Mouse (Mus musculus): ENCODE measurements around the gene Atp6v0a1. TPM values are rescaled to one million over a fixed set of nuclear protein-coding genes. Genes with fewer than 3 reads are reported as not detected.

Atp6v0a1 gene
- polyA plus RNA-seq, 1 experiment from 2014 or later, result 175 TPM

GRCm38 (mm10) chr11:101065002-101065401, 55.8 kb downstream of the Atp6v0a1 start:
- H3K4me1 ChIP-seq (ENCODE audit: control insufficient read depth, insufficient read depth, low read length), result peaks cover 5% of the 10 kb centered on the region
- WGBS, result 96% methylated on average over 9 of the region's 9 CpGs
- ATAC-seq (ENCODE audit: low read depth), result no peak
- no peak overlapping the region for H3K27ac ChIP-seq (ENCODE audit: low read depth, low read length)
- no peaks in the 10 kb centered on the region for H3K27me3 ChIP-seq (ENCODE audit: control insufficient read depth, insufficient read depth, low read length)
- H3K9me3 ChIP-seq (ENCODE audit: control insufficient read depth, low read length), result no peaks in the 10 kb centered on the region
- H3K4me3 ChIP-seq (ENCODE audit: low read depth, low read length), result no peak overlapping the region
- H3K9ac ChIP-seq (replicated peaks; ENCODE audit: low read depth, low read length), result no peak overlapping the region
- H3K36me3 ChIP-seq (ENCODE audit: control insufficient read depth, insufficient read depth, low read length), result peaks cover 27% of the 10 kb centered on the region
- H3K4me2 ChIP-seq (ENCODE audit: low read depth, low read length), result no peak overlapping the region

- Histone ChIP-seq H3K27ac (ENCODE audit: low read depth, low read length) (no peak overlapping the region), H3K4me2 (ENCODE audit: low read depth, low read length) (peak overlapping the region; percentile 43), H3K36me3 (ENCODE audit: control insufficient read depth, insufficient read depth, low read length) (peaks cover 16% of the 10 kb centered on the region), H3K4me3 (ENCODE audit: low read depth, low read length) (peak overlapping the region; percentile 3; the same call in 1 of the 2 replicates), H3K4me1 (ENCODE audit: control insufficient read depth, insufficient read depth, low read length) (peaks cover 13% of the 10 kb centered on the region), H3K27me3 (ENCODE audit: control insufficient read depth, insufficient read depth, low read length) (no peaks in the 10 kb centered on the region; the same call in 1 of the 2 replicates), H3K9ac (replicated peaks; ENCODE audit: low read depth, low read length) (0 out of 2 replicates have a peak overlapping the region, but pooled peaks have one; percentile 18), H3K9me3 (ENCODE audit: control insufficient read depth, low read length) (no peaks in the 10 kb centered on the region)
- 23% methylated on average over 18 of the region's 18 CpGs for WGBS
- ATAC-seq (ENCODE audit: low read depth), result no peak
Measured at GRCm38 (mm10) chr11:101066549-101067412, 57.5 kb downstream of the Atp6v0a1 start.

- peak; percentile 90 for ATAC-seq (ENCODE audit: low read depth)
- Histone ChIP-seq H3K9me3 (ENCODE audit: control insufficient read depth, low read length) (no peaks in the 10 kb centered on the region), H3K27ac (ENCODE audit: low read depth, low read length) (peak within 1 kb of the TSS; percentile 50; the same call in 1 of the 2 replicates), H3K27me3 (ENCODE audit: control insufficient read depth, insufficient read depth, low read length) (no peaks in the 10 kb centered on the region; the same call in 1 of the 2 replicates), H3K4me1 (ENCODE audit: control insufficient read depth, insufficient read depth, low read length) (peaks cover 13% of the 10 kb centered on the region), H3K4me3 (ENCODE audit: low read depth, low read length) (peak within 1 kb of the TSS; percentile 71), H3K36me3 (ENCODE audit: control insufficient read depth, insufficient read depth, low read length) (no peaks in the 10 kb centered on the region), H3K9ac (replicated peaks; ENCODE audit: low read depth, low read length) (peak within 1 kb of the TSS; percentile 88), H3K4me2 (ENCODE audit: low read depth, low read length) (peak within 1 kb of the TSS; percentile 91)
- 4% methylated on average over 35 of the region's 35 CpGs for WGBS
Measured at GRCm38 (mm10) chr11:101069391-101070188, 60.3 kb downstream of the Atp6v0a1 start, which contains the start of gene Naglu. Gene Naglu, plus strand, starts transcription at chr11:101070012.

- peak overlapping the region; percentile 71 for H3K4me3 ChIP-seq (ENCODE audit: low read depth, low read length)
- H3K4me1 ChIP-seq (ENCODE audit: control insufficient read depth, insufficient read depth, low read length), result peaks cover 13% of the 10 kb centered on the region
- WGBS, result 0% methylated on average over 32 of the region's 36 CpGs
- H3K9ac ChIP-seq (replicated peaks; ENCODE audit: low read depth, low read length), result peak overlapping the region; percentile 88
- no peaks in the 10 kb centered on the region for H3K9me3 ChIP-seq (ENCODE audit: control insufficient read depth, low read length)
- H3K27ac ChIP-seq (ENCODE audit: low read depth, low read length), result peak overlapping the region; percentile 50; the same call in 1 of the 2 replicates
- no peaks in the 10 kb centered on the region for H3K36me3 ChIP-seq (ENCODE audit: control insufficient read depth, insufficient read depth, low read length)
- H3K27me3 ChIP-seq (ENCODE audit: control insufficient read depth, insufficient read depth, low read length), result no peaks in the 10 kb centered on the region; the same call in 1 of the 2 replicates
- H3K4me2 ChIP-seq (ENCODE audit: low read depth, low read length), result peak overlapping the region; percentile 91
- ATAC-seq (ENCODE audit: low read depth), result peak; percentile 63
Measured at GRCm38 (mm10) chr11:101070189-101070527, 60.9 kb downstream of the Atp6v0a1 start.

GRCm38 (mm10) chr11:101070987-101071386, 61.7 kb downstream of the Atp6v0a1 start:
- H3K4me2 ChIP-seq (ENCODE audit: low read depth, low read length), result peak overlapping the region; percentile 91
- H3K9ac ChIP-seq (replicated peaks; ENCODE audit: low read depth, low read length), result peak overlapping the region; percentile 88
- no peaks in the 10 kb centered on the region for H3K36me3 ChIP-seq (ENCODE audit: control insufficient read depth, insufficient read depth, low read length)
- peak overlapping the region; percentile 71; the same call in 1 of the 2 replicates for H3K4me3 ChIP-seq (ENCODE audit: low read depth, low read length)
- H3K4me1 ChIP-seq (ENCODE audit: control insufficient read depth, insufficient read depth, low read length), result peaks cover 13% of the 10 kb centered on the region
- ATAC-seq (ENCODE audit: low read depth), result no peak
- H3K9me3 ChIP-seq (ENCODE audit: control insufficient read depth, low read length), result no peaks in the 10 kb centered on the region
- no peaks in the 10 kb centered on the region; the same call in 1 of the 2 replicates for H3K27me3 ChIP-seq (ENCODE audit: control insufficient read depth, insufficient read depth, low read length)
- 72% methylated on average over 6 of the region's 6 CpGs for WGBS
- H3K27ac ChIP-seq (ENCODE audit: low read depth, low read length), result no peak overlapping the region

- Histone ChIP-seq H3K9ac (replicated peaks; ENCODE audit: low read depth, low read length) (no peak overlapping the region), H3K4me2 (ENCODE audit: low read depth, low read length) (no peak overlapping the region), H3K4me1 (ENCODE audit: control insufficient read depth, insufficient read depth, low read length) (peaks cover 13% of the 10 kb centered on the region), H3K9me3 (ENCODE audit: control insufficient read depth, low read length) (no peaks in the 10 kb centered on the region), H3K4me3 (ENCODE audit: low read depth, low read length) (no peak overlapping the region), H3K36me3 (ENCODE audit: control insufficient read depth, insufficient read depth, low read length) (no peaks in the 10 kb centered on the region), H3K27ac (ENCODE audit: low read depth, low read length) (no peak overlapping the region), H3K27me3 (ENCODE audit: control insufficient read depth, insufficient read depth, low read length) (peaks cover 2% of the 10 kb centered on the region)
- ATAC-seq (ENCODE audit: low read depth), result no peak
- 71% methylated on average over 14 of the region's 14 CpGs for WGBS
Measured at GRCm38 (mm10) chr11:101071810-101072428, 62.7 kb downstream of the Atp6v0a1 start.

- H3K4me2 ChIP-seq (ENCODE audit: low read depth, low read length), result no peak within 1 kb of the TSS
- H3K27ac ChIP-seq (ENCODE audit: low read depth, low read length), result no peak within 1 kb of the TSS
- H3K36me3 ChIP-seq (ENCODE audit: control insufficient read depth, insufficient read depth, low read length), result no peaks in the 10 kb centered on the region
- peaks cover 6% of the 10 kb centered on the region; the same call in 1 of the 2 replicates for H3K4me1 ChIP-seq (ENCODE audit: control insufficient read depth, insufficient read depth, low read length)
- H3K4me3 ChIP-seq (ENCODE audit: low read depth, low read length), result no peak within 1 kb of the TSS
- WGBS, result 77% methylated on average over 9 of the region's 9 CpGs
- no peak for ATAC-seq (ENCODE audit: low read depth)
- no peak within 1 kb of the TSS for H3K9ac ChIP-seq (replicated peaks; ENCODE audit: low read depth, low read length)
- peaks cover 32% of the 10 kb centered on the region for H3K27me3 ChIP-seq (ENCODE audit: control insufficient read depth, insufficient read depth, low read length)
- H3K9me3 ChIP-seq (ENCODE audit: control insufficient read depth, low read length), result no peaks in the 10 kb centered on the region
Measured at GRCm38 (mm10) chr11:101078121-101078520, 68.9 kb downstream of the Atp6v0a1 start, which contains the start of gene Hsd17b1. Gene Hsd17b1, plus strand, starts transcription at chr11:101078411.

GRCm38 (mm10) chr11:101079746-101080145, 70.5 kb downstream of the Atp6v0a1 start:
- 3% methylated on average over 26 of the region's 27 CpGs for WGBS
- ATAC-seq (ENCODE audit: low read depth), result no peak
- H3K36me3 ChIP-seq (ENCODE audit: control insufficient read depth, insufficient read depth, low read length), result 0 out of 2 replicates have a peak, but pooled peaks cover 3% of the 10 kb centered on the region
- peaks cover 11% of the 10 kb centered on the region; the same call in 1 of the 2 replicates for H3K4me1 ChIP-seq (ENCODE audit: control insufficient read depth, insufficient read depth, low read length)
- H3K27ac ChIP-seq (ENCODE audit: low read depth, low read length), result no peak overlapping the region
- H3K9ac ChIP-seq (replicated peaks; ENCODE audit: low read depth, low read length), result no peak overlapping the region
- no peak overlapping the region for H3K4me3 ChIP-seq (ENCODE audit: low read depth, low read length)
- H3K27me3 ChIP-seq (ENCODE audit: control insufficient read depth, insufficient read depth, low read length), result peaks cover 32% of the 10 kb centered on the region
- no peaks in the 10 kb centered on the region for H3K9me3 ChIP-seq (ENCODE audit: control insufficient read depth, low read length)
- H3K4me2 ChIP-seq (ENCODE audit: low read depth, low read length), result no peak overlapping the region

Measured in neural tube, embryonic 14.5 days (tissue).